Mouse (Mus musculus): ENCODE data around the gene Fam89b. TPM values are rescaled to one million over a fixed set of nuclear protein-coding genes. Genes with fewer than 3 reads are reported as not detected.

Gene Fam89b
- 33.5 and 37.8 TPM in 2 replicates for polyA plus RNA-seq (2011; ENCODE audit: insufficient read depth, insufficient read length, low replicate concordance, missing spikeins)

GRCm38 (mm10) chr19:5729444-5729815 lies at the start of gene Fam89b:
Gene Fam89b, minus strand, starts transcription at chr19:5729653.
- Histone ChIP-seq H3K4me1 (ENCODE audit: control insufficient read depth, insufficient read depth, low read length) (peaks cover 9% of the 10 kb centered on the region), H3K4me3 (replicated peaks; ENCODE audit: control insufficient read depth, low read depth, low read length) (peak within 1 kb of the TSS; percentile 83), H3K27ac (ENCODE audit: control insufficient read depth, insufficient read depth, low read depth, low read length, poor library complexity) (peak within 1 kb of the TSS; percentile 82)
- WGBS: under 1% methylated on average over 37 of the region's 37 CpGs
- no peak for TF ChIP-seq CTCF (IDR thresholded peaks at IDR 0.05; ENCODE audit: control insufficient read depth, insufficient read depth, low read length)
- peak; percentile 91 for TF ChIP-seq POLR2A (IDR thresholded peaks at IDR 0.05; ENCODE audit: borderline replicate concordance, control insufficient read depth, low read depth, low read length)

- WGBS: 78% methylated on average over 8 of the region's 8 CpGs
These were observed 48.9 kb upstream of the Fam89b start for GRCm38 (mm10) chr19:5778312-5778711.

GRCm38 (mm10) chr19:5777387-5778032 lies 48.1 kb upstream of the Fam89b start:
- TF ChIP-seq CTCF (IDR thresholded peaks at IDR 0.05; ENCODE audit: control insufficient read depth, insufficient read depth, low read length) (no peak), POLR2A (IDR thresholded peaks at IDR 0.05; ENCODE audit: borderline replicate concordance, control insufficient read depth, low read depth, low read length) (no peak)
- 54% methylated on average over 9 of the region's 9 CpGs for WGBS
- no peak overlapping the region for H3K4me3 ChIP-seq (replicated peaks; ENCODE audit: control insufficient read depth, low read depth, low read length)
- no peaks in the 10 kb centered on the region for H3K4me1 ChIP-seq (ENCODE audit: control insufficient read depth, insufficient read depth, low read length)
- H3K27ac ChIP-seq (ENCODE audit: control insufficient read depth, insufficient read depth, low read depth, low read length, poor library complexity): no peak overlapping the region

More at GRCm38 (mm10) chr19:5778312-5778711, 48.9 kb upstream of the Fam89b start:
- no peak for TF ChIP-seq CTCF (IDR thresholded peaks at IDR 0.05; ENCODE audit: control insufficient read depth, insufficient read depth, low read length)
- no peak for TF ChIP-seq POLR2A (IDR thresholded peaks at IDR 0.05; ENCODE audit: borderline replicate concordance, control insufficient read depth, low read depth, low read length)
- Histone ChIP-seq H3K4me3 (replicated peaks; ENCODE audit: control insufficient read depth, low read depth, low read length) (no peak overlapping the region), H3K27ac (ENCODE audit: control insufficient read depth, insufficient read depth, low read depth, low read length, poor library complexity) (no peak overlapping the region), H3K4me1 (ENCODE audit: control insufficient read depth, insufficient read depth, low read length) (no peaks in the 10 kb centered on the region)

- H3K4me3 ChIP-seq (replicated peaks; ENCODE audit: control insufficient read depth, low read depth, low read length): peak within 1 kb of the TSS; percentile 78
- TF ChIP-seq POLR2A (IDR thresholded peaks at IDR 0.05; ENCODE audit: borderline replicate concordance, control insufficient read depth, low read depth, low read length): peak; percentile 43; the same call in 1 of the 2 replicates
- no peak for TF ChIP-seq CTCF (IDR thresholded peaks at IDR 0.05; ENCODE audit: control insufficient read depth, insufficient read depth, low read length)
- peak within 1 kb of the TSS; percentile 46 for H3K27ac ChIP-seq (ENCODE audit: control insufficient read depth, insufficient read depth, low read depth, low read length, poor library complexity)
- peaks cover 2% of the 10 kb centered on the region; the same call in 1 of the 2 replicates for H3K4me1 ChIP-seq (ENCODE audit: control insufficient read depth, insufficient read depth, low read length)
- under 1% methylated on average over 64 of the region's 64 CpGs for WGBS
These were observed 41.7 kb upstream of the Fam89b start, which contains the start of gene Scyl1 for GRCm38 (mm10) chr19:5770925-5771860. Gene Scyl1, minus strand, starts transcription at chr19:5771419.

- TF ChIP-seq CTCF (IDR thresholded peaks at IDR 0.05; ENCODE audit: control insufficient read depth, insufficient read depth, low read length): no peak
- TF ChIP-seq POLR2A (IDR thresholded peaks at IDR 0.05; ENCODE audit: borderline replicate concordance, control insufficient read depth, low read depth, low read length): no peak
- Histone ChIP-seq H3K4me3 (replicated peaks; ENCODE audit: control insufficient read depth, low read depth, low read length) (peak overlapping the region; percentile 78), H3K4me1 (ENCODE audit: control insufficient read depth, insufficient read depth, low read length) (peaks cover 2% of the 10 kb centered on the region; the same call in 1 of the 2 replicates), H3K27ac (ENCODE audit: control insufficient read depth, insufficient read depth, low read depth, low read length, poor library complexity) (peak overlapping the region; percentile 46; the same call in 1 of the 2 replicates)
- 35% methylated on average over 9 of the region's 9 CpGs for WGBS
These were observed 40.9 kb upstream of the Fam89b start for GRCm38 (mm10) chr19:5770311-5770710.

- TF ChIP-seq CTCF (IDR thresholded peaks at IDR 0.05; ENCODE audit: control insufficient read depth, insufficient read depth, low read length) (no peak), POLR2A (IDR thresholded peaks at IDR 0.05; ENCODE audit: borderline replicate concordance, control insufficient read depth, low read depth, low read length) (no peak)
- peaks cover 2% of the 10 kb centered on the region; the same call in 1 of the 2 replicates for H3K4me1 ChIP-seq (ENCODE audit: control insufficient read depth, insufficient read depth, low read length)
- H3K27ac ChIP-seq (ENCODE audit: control insufficient read depth, insufficient read depth, low read depth, low read length, poor library complexity): no peak overlapping the region
- WGBS: 83% methylated on average over 4 of the region's 4 CpGs
- no peak overlapping the region for H3K4me3 ChIP-seq (replicated peaks; ENCODE audit: control insufficient read depth, low read depth, low read length)
These were observed 37.8 kb upstream of the Fam89b start for GRCm38 (mm10) chr19:5767271-5767670.

- Histone ChIP-seq H3K27ac (ENCODE audit: control insufficient read depth, insufficient read depth, low read depth, low read length, poor library complexity) (no peak overlapping the region), H3K4me1 (ENCODE audit: control insufficient read depth, insufficient read depth, low read length) (no peaks in the 10 kb centered on the region), H3K4me3 (replicated peaks; ENCODE audit: control insufficient read depth, low read depth, low read length) (no peak overlapping the region)
- WGBS: 82% methylated on average over 6 of the region's 6 CpGs
- no peak for TF ChIP-seq CTCF (IDR thresholded peaks at IDR 0.05; ENCODE audit: control insufficient read depth, insufficient read depth, low read length)
- no peak for TF ChIP-seq POLR2A (IDR thresholded peaks at IDR 0.05; ENCODE audit: borderline replicate concordance, control insufficient read depth, low read depth, low read length)
These were observed 33.7 kb upstream of the Fam89b start for GRCm38 (mm10) chr19:5763163-5763562.

All from bone marrow, adult 2 months (tissue).